Mouse (Mus musculus) cerebellum, postnatal 10 days (tissue): Measurements from ENCODE around the gene Six6.

Source experiments
- DNase-seq, 2 experiments: peaks; one replicate each; pipeline ENCODE4 v3.0.0; 2021; ENCODE audit warnings: mixed read lengths in 2 of 2

Gene Six6

DNA sequence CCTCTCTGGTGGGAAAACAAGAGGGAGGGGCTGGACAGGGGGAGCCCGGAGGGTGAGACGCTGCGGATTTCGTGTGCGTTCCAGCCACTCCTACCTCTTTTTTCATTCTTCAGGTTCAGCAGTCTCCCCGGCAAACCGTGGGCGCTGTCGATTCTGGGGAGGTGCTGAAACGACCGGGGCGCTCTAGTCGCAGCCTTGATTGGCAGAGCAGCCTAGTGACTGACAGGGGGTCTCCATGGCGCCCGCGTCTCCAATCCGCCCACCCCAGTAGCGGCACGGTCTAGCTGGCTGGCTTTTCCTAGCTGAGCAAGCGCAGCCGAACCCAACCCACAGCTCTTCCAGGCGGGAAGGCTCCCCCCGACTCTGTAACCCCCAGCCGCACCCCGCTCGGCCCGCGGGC lies at the start of gene Six6:
Gene Six6, plus strand, starts transcription at position 277 of the 400 bp plus-strand sequence.
- peak in 1 of 2 experiments; percentile 39 for DNase-seq

GRCm38 (mm10) chr12:72917159-72917993 lies 22.3 kb upstream of the Six6 start:
- peak; percentile 71 to 78 for DNase-seq

- peak in 1 of 2 experiments; percentile 33 for DNase-seq
Measured at GRCm38 (mm10) chr12:72936751-72937150, 2.9 kb upstream of the Six6 start.

DNA sequence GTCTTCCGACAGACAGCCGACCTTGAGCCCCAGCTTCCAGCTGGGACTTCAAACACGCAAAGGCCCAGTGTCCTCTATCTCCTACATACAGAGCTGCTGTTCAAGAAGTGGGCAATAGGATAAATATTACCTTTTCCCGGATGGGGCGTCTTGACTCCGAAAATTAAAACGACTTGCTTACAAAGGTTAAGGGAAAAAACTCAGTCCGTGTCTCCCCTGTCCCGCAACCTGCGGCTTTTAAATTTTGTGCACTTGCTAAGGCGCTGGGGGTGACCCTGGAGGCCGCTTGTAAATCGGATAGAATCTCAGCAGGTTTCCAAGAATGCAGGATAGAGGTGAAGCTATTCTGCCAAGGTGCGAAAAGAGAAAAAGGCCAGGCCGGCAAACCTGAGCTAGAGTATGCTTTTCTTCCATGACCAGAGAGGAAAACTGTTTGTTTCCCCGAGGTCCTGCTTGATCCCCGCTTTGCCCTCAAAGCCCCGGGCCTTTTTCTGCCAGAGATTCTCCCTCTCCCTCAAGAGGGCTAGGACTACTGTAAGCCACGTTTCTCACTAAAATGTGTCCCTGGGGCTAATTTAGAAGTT lies 2.1 kb upstream of the Six6 start:
- peak in 1 of 2 experiments; percentile 46 for DNase-seq

GRCm38 (mm10) chr12:72938176-72938575 lies 1.5 kb upstream of the Six6 start:
- peak; percentile 31 to 47 for DNase-seq

GRCm38 (mm10) chr12:72938600-72939490 lies 847 bp upstream of the Six6 start:
- peak in 1 of 2 experiments; percentile 22 for DNase-seq

- peak in 1 of 2 experiments; percentile 40 for DNase-seq
Measured at GRCm38 (mm10) chr12:72940071-72940821, 554 bp downstream of the Six6 start, which contains the start of gene 4930447C04Rik. 4930447C04Rik (minus strand) TSS chr12:72940774.

- DNase-seq, result no peak
Measured at GRCm38 (mm10) chr12:72940822-72941397, 1.2 kb downstream of the Six6 start.

GRCm38 (mm10) chr12:72941398-72942051 lies 1.8 kb downstream of the Six6 start:
- DNase-seq, result peak; percentile 31 to 45

GRCm38 (mm10) chr12:72942171-72942570 lies 2.5 kb downstream of the Six6 start:
- DNase-seq, result peak in 1 of 2 experiments; percentile 15

GRCm38 (mm10) chr12:72943574-72944110 lies 4.0 kb downstream of the Six6 start:
- peak in 1 of 2 experiments; percentile 48 for DNase-seq

DNA sequence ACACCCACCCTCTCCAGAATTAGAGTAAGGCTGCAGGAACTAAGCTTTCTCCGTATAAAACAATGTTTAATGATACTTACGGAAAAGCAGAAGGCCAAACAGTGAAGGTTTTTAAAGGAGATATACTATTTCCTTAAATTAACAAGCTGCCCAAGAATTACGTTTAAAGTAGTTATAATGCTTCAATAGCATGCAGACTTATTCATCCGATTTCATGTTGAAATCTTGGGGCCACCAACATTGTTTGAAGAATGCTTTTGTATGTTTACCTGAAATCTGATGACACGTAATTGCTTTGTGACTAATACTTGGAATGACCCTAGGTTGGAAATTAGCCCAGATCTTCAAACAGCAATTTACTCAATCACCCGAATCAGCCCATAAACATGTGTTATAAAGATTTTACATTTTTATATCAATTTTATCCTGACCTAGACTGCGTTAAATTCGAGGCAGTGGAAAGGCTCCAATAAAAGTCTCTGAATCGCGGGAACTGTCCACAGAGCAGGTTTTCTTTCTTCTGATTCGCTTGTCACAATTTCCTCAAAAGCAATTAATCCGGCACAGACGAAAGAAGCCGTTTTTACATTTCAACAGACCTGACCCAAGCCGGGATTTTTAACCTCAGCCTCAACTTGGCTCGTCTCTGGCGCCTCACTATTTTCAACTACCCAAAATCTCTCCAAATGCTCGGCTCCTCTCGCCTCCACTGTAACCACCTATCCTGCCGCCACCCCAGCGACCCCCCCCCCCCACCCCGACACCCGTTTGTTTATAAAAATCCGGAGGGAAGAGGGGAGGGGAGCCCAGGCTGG lies 4.9 kb downstream of the Six6 start:
- no peak for DNase-seq

- peak; percentile 29 to 39 for DNase-seq
Measured at GRCm38 (mm10) chr12:72945301-72946063, 5.8 kb downstream of the Six6 start.

GRCm38 (mm10) chr12:72946064-72946395 lies 6.3 kb downstream of the Six6 start:
- DNase-seq, result peak in 1 of 2 experiments; percentile 34

- peak in 1 of 2 experiments; percentile 26 for DNase-seq
Measured at GRCm38 (mm10) chr12:72946805-72947204, 7.1 kb downstream of the Six6 start.

DNA sequence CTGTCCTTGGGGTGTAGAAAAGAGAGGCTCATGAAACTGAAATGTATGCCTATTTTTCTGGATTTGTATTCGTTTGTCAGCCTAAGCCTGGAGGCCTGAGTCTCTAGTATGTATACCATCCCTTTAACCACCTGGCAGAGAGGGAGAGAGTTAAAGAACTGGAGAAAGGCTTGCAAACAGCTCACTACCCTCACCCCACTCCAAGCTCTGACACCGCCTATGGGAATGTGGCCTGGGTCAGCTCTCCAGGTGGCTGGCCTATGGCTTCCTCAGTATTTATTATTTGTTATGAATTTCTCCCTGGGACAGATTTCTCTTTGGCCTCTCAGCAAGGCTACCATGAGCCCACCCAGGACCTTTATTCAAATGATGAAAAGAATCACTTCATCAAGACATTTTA lies 7.6 kb downstream of the Six6 start:
- DNase-seq, result no peak

- DNase-seq, result no peak
Measured at GRCm38 (mm10) chr12:72953089-72953488, 13.4 kb downstream of the Six6 start.

DNA sequence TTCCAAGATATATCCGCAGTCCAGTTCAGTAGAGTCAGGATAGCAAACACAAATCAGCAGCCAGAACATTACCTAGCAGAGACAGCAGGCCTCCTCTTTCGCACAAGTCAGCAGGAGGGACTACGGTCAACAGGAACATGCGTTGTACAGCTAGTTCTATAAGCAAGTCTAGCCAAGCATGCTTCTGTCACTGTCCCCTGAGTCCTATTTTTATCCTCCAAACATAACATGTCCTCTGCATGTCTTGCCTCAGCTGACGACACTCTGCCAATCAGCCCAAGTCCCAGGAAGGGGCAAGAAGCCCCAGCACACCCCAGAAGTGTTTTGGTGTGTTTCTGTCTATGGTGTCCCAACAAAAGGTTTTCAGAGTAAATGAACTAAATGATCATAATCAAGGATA lies 14.2 kb downstream of the Six6 start:
- no peak for DNase-seq

DNA sequence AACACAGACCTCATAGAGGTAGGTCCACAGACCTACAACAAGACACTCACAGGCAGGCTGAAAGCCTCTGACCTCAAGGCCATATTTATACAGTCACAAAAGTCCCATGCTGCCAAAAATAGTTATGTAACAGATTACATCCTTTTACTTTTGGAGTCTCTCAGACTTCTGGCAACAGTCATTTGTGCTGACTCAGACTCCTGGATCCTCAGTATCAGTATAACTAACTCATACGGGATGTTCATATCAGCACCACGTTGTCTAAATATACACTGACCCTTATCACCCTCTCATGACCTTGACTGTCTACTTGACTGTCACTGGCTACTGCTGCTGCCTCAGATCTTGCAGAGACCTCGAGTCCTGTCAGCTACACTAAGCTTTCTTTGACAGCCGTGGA lies 15.2 kb downstream of the Six6 start:
- no peak for DNase-seq
